Mouse (Mus musculus): ENCODE measurements around the gene Tmem200a. TPM values are rescaled to one million over a fixed set of nuclear protein-coding genes. Genes with fewer than 3 reads are reported as not detected.

Tmem200a gene
- total RNA-seq (2023): not detected

GRCm38 (mm10) chr10:26078521-26079142, at the start of gene Tmem200a:
Gene Tmem200a (minus strand): TSS chr10:26079052.

DNA sequence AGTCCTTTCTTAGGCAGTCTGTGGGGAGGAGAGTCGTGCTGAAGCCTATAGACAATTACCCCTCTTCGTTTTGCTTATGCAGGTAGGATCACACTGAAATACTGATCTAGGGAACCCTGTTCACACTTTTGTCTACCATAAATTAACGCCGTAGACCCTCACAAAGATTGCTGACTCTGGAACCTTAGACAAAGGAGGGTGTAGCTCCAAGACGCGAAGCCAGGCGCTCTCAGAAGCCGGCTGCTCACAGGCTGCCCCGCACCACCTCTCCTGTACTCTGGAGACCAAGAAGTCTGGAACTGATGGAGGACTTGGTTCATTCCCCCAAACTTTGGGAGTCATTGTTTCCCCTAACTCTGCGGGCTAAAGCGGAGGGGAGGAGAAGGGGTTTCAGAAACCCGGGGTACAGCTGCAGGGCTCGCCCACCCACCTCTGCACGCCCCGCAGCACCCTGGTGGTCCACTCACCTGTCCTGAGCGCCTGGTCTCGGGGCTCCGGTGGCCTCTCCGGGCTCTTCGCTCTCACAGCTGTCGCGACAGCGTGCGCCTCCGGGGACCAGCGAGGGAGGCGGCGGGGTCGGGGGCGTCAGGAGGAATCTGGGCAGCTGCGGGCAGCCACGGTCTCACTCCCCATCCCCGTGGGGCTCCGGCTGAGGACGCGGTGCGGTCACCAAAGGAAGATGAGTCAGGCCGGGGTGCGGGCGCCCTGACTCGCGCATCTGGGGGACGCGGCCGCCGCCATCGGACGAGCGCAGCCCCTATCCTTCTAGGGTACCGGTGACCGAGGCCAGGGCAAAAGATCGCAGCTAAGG, 976 bp downstream of the Tmem200a start, which contains the start of gene Gm9767:
Gene Gm9767, plus strand, starts transcription at position 585 of the 811 bp plus-strand sequence.

Other genes with a start within 250 kb of the Tmem200a start
- gene Gm9767, start 797 bp downstream of the Tmem200a start, total RNA-seq (2023): not detected
- 0.86 TPM for gene Samd3, start 150.7 kb upstream of the Tmem200a start, total RNA-seq (2023)